Mouse (Mus musculus): ENCODE measurements at regions not wholly inside any gene's neighbourhood (a gene's known extent, or its start where the extent isn't known, plus 50 kb on each side); places are given as distances from the start of the nearest gene placed in this dataset.

DNA sequence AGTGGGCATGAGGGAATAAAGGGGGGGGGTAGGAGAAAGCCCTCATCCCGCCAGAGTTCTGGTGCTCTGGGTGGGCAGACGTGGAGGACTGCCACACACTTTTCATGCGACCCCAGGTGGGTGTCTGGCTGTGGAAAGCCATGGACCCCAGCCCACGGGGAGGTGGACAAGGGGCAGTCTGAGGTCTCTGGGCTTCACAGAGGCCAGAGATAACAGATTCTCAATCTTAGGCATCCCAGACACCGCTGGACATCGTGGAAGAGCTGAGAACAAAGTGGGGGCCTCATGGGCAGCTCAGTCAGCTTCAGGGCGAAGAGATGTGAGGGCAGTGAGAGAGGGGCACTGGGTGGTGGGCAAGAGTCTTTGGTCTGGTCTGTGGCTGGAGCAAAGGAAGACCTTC lies 157.9 kb upstream of the Speer2 start:
- TF ChIP-seq CTCF (IDR thresholded peaks at IDR 0.05; ENCODE audit: low read depth) = no peak
- no peak for TF ChIP-seq EP300 (IDR thresholded peaks at IDR 0.05; ENCODE audit: low read depth)
